Mouse (Mus musculus) lung, postnatal 0 days (tissue): ENCODE results near the gene Grasp.

Experiments used
- CTCF ChIP-seq: IDR thresholded peaks from 2 replicates; pipeline ENCODE4 v1.5.1; 2016; ENCODE audit warnings: antibody characterized with exemption, mild to moderate bottlenecking
- EP300 ChIP-seq: IDR thresholded peaks from 2 replicates; pipeline ENCODE4 v1.6.1; 2016; ENCODE audit warnings: antibody characterized with exemption, mild to moderate bottlenecking, control low read depth

DNA sequence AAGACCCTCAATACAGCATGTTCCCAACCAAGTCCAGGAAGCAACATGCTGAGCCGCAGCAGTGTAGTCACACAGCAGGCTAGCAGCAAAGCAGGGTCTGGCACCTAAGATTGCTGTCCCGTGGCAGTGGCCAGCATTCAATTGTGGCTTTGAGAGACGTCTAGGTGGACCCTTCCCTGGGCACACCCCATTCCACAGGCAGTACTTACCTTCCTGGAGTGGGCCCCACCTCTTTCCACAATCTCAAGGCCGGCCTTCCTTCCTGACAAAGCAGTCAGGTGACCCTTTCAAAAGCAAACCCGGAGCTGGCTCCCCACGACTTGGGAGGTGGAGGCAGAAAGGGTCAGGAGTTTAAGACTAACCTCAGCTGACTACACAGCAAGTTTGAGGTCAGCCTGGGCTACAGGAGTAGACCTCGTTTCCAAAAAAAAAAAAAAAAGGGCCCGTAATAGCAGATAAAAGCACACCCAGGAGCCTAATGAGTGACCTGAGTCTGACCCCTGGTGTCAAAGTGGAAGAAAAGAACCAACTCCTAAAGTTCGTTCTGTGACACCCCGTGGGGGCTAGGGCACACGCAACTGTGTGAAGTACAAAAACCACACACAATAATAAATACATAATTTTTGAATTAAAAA, 9.8 kb downstream of the Grasp start:
- TF ChIP-seq CTCF (no peak), EP300 (peak; percentile 63; the same call in 1 of the 2 replicates)
